18 mouse cellular contexts compared by ENCODE assay signal in the genomic region with DNA sequence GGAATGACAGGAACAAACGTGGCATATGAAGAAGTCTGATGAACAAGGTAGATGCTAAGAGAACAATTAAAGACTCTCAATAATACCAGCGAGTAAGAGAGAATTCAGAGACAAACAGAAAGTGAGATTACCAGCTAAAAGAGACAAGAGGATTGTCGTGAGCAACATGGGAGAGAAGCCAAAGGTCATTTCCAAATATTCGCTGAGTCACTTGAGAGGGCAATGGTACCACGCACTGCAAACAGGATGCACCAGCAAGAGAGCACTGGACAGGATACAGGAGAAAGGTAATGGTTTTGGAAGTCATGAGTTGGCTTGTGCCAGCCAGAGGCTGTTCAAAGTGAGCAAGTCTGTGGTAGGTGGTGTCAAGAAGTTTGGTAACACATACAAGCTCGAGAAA. TPM values are rescaled to one million over a fixed set of nuclear protein-coding genes. Genes with fewer than 3 reads are reported as not detected.
DNase-seq lines count a peak whose midpoint lies in the region; ATAC-seq lines count a peak whose summit lies in the region.
"Had no signal": no experiment of that assay in that cellular context is flagged by ENCODE, and none has a peak within 500 bp of the region (broad histone marks: within the 10 kb centered on the region; RNA-seq: fewer than 3 reads in every experiment).

No protein-coding gene starts in this region.

- intact Hi-C loops in left cerebral cortex, postnatal 4 days (cut with DNase I), result no loop called here

- ATAC-seq in megakaryocyte-erythroid progenitor cell, adult 5-6 weeks (replicated peaks; ENCODE audit: low FRiP score, low TSS enrichment, poor library complexity, severe bottlenecking), result no peak
- ATAC-seq: forebrain, embryonic 15.5 days; intestine, embryonic 15.5 days had no signal

- peak; percentile 33 for DNase-seq in heart, adult 11 months
- no peak for DNase-seq in heart, adult 18-20 months
- DNase-seq in 3T3-L1 (ENCODE audit: low read depth, low spot score) (peak; percentile 56), adipocyte (ENCODE audit: low spot score) (peak; percentile 12)
- peak; percentile 7 for DNase-seq in adrenal gland, postnatal 25 days
- no peak for DNase-seq in left cerebral cortex, postnatal 4 days
- DNase-seq: cerebellum, adult 11-12 months; cerebellum, adult 9-10 months; cerebellum, postnatal 25 days; gastrocnemius, postnatal 36 days; heart, adult 2 months; heart, postnatal 14 days had no signal

RNA-seq across cellular contexts. Expression of gene Fbxl13, which starts 39.5 kb away (rescaled TPM):
- not detected for total RNA-seq in heart, adult 18-20 months (2021)
- total RNA-seq in adrenal gland, postnatal 25 days (2021), result not detected in 2 replicates
- total RNA-seq in left cerebral cortex, postnatal 4 days (2021), result under 1 TPM; 0.26 to 0.36 TPM
- total RNA-seq in megakaryocyte-erythroid progenitor cell, adult 5-6 weeks (2014; fragmentation: Nextera tagmentation), result 1.8 and 7.1 TPM in 2 replicates
- 2.3 and 3.3 TPM in 2 replicates for total RNA-seq in megakaryocyte-erythroid progenitor cell, adult 5-6 weeks (2017)
- total RNA-seq: ES-E14; gastrocnemius, adult 8-10 months; heart, adult 2 months; hematopoietic stem cell, adult 5-6 weeks had no signal

RNA-seq across cellular contexts. Expression of gene Armc10, which starts 39.7 kb away (rescaled TPM):
- total RNA-seq in heart, adult 18-20 months (2021), result 1 to 10 TPM; 7.8 to 8.0 TPM
- 25.9 and 33.4 TPM in 2 replicates for total RNA-seq in adrenal gland, postnatal 25 days (2021)
- 10 to 100 TPM; 48.4 to 58.1 TPM for total RNA-seq in left cerebral cortex, postnatal 4 days (2021)
- 22.5 and 43.9 TPM in 2 replicates for total RNA-seq in megakaryocyte-erythroid progenitor cell, adult 5-6 weeks (2014; fragmentation: Nextera tagmentation)
- total RNA-seq in megakaryocyte-erythroid progenitor cell, adult 5-6 weeks (2017), result 49.9 and 69.3 TPM in 2 replicates

Comparison
In these comparisons a context has a peak if more than half of its experiments do, and no peak if none do; other contexts are left out.
1. DNase-seq: peak in heart, adult 11 months (single experiment), 3T3-L1 (single experiment), adipocyte (single experiment) and adrenal gland, postnatal 25 days (single experiment); none in heart, adult 18-20 months (0 of 2) and left cerebral cortex, postnatal 4 days (single experiment).